In the genomic region with DNA sequence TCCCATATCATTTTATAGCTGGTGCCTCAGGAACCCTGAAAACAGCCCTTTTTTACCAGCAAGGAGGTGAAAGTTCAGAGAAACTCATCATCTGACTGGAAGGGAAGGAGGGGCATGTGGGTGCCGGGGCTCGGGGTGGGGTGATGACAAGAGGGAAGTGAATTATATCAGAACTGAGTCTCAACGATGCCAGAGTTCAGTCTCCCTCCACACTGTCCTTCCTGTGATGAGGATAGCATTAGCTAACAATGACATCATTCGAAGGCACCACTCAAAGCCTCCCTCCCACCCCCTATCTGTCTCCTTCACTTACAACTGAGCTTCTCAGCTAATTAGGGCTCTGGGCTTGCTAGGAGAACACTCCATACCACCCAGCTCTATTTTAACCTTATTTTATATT, we compare ENCODE assay signal across 17 mouse cellular contexts. TPM values are rescaled to one million over a fixed set of nuclear protein-coding genes. Genes with fewer than 3 reads are reported as not detected.
DNase-seq lines count a peak whose midpoint lies in the region; ATAC-seq lines count a peak whose summit lies in the region.
"Had no signal": no experiment of that assay in that cellular context is flagged by ENCODE, and none has a peak within 500 bp of the region (broad histone marks: within the 10 kb centered on the region; RNA-seq: fewer than 3 reads in every experiment).

No protein-coding gene starts in this region.

- no peak overlapping the region for H3K4me3 ChIP-seq in heart, embryonic 13.5 days
- no peak overlapping the region for H3K4me3 ChIP-seq in liver, embryonic 16.5 days (ENCODE audit: low read depth, low read length)
- H3K4me3 ChIP-seq in brown adipose tissue, adult 24 weeks (ENCODE audit: insufficient read depth, low read depth, low read length) = no peak overlapping the region
- H3K4me3 ChIP-seq in megakaryocyte, embryonic 14.5 days (replicated peaks) = peak overlapping the region; percentile 53
- H3K4me3 ChIP-seq: limb, embryonic 12.5 days; midbrain, embryonic 13.5 days; neural tube, embryonic 15.5 days had no signal

- H3K4me2 ChIP-seq in heart, embryonic 13.5 days = no peak overlapping the region
- H3K4me2 ChIP-seq in liver, embryonic 16.5 days (ENCODE audit: low read depth, low read length) = no peak overlapping the region
- H3K4me2 ChIP-seq: limb, embryonic 12.5 days; midbrain, embryonic 13.5 days; neural tube, embryonic 15.5 days had no signal

- WGBS in heart, embryonic 13.5 days = 29% methylated on average over 4 of the region's 4 CpGs
- WGBS in liver, embryonic 16.5 days (ENCODE audit: insufficient replicate concordance) = 29% methylated on average over 4 of the region's 4 CpGs

- no peaks in the 10 kb centered on the region for H3K9me3 ChIP-seq in heart, embryonic 13.5 days
- no peaks in the 10 kb centered on the region for H3K9me3 ChIP-seq in liver, embryonic 16.5 days (replicated peaks; ENCODE audit: control insufficient read depth, low read length)
- no peaks in the 10 kb centered on the region for H3K9me3 ChIP-seq in megakaryocyte, embryonic 14.5 days
- H3K9me3 ChIP-seq: limb, embryonic 12.5 days; midbrain, embryonic 13.5 days; neural tube, embryonic 15.5 days had no signal

- H3K27ac ChIP-seq in heart, embryonic 13.5 days (replicated peaks) = peak overlapping the region; percentile 25; the same call in 1 of the 2 replicates
- peak overlapping the region; percentile 45; the same call in 1 of the 2 replicates for H3K27ac ChIP-seq in liver, embryonic 16.5 days (ENCODE audit: low read length)
- H3K27ac ChIP-seq in brown adipose tissue, adult 24 weeks (replicated peaks; ENCODE audit: low read depth, low read length) = peak overlapping the region; percentile 78
- H3K27ac ChIP-seq: limb, embryonic 12.5 days had no signal

- no peak for DNase-seq in heart, adult 11 months
- DNase-seq in liver = no peak
- DNase-seq in spleen, postnatal 36 days (ENCODE audit: low spot score in 2 of 2) = no peak
- DNase-seq in thymus, postnatal 25 days = no peak
- DNase-seq: right cerebral cortex, postnatal 4 days; thymus, adult 18-20 months had no signal

- peaks cover 74% of the 10 kb centered on the region for H3K4me1 ChIP-seq in heart, embryonic 13.5 days
- H3K4me1 ChIP-seq in liver, embryonic 16.5 days (ENCODE audit: control insufficient read depth, low read depth, low read length) = peaks cover 44% of the 10 kb centered on the region
- peaks cover 66% of the 10 kb centered on the region for H3K4me1 ChIP-seq in brown adipose tissue, adult 24 weeks (ENCODE audit: control insufficient read depth, insufficient read depth, insufficient read length, low read length)
- peaks cover 91% of the 10 kb centered on the region for H3K4me1 ChIP-seq in megakaryocyte, embryonic 14.5 days

- ATAC-seq in heart, embryonic 13.5 days (ENCODE audit: extremely low read depth, insufficient number of reproducible peaks, low FRiP score, low TSS enrichment) = no peak
- ATAC-seq in liver, embryonic 16.5 days (ENCODE audit: low read depth) = 0 out of 2 replicates have a peak, but pooled peaks have one; percentile 4
- ATAC-seq: forebrain, embryonic 16.5 days; hindbrain, embryonic 16.5 days; midbrain, embryonic 13.5 days had no signal

- no peaks in the 10 kb centered on the region for H3K27me3 ChIP-seq in heart, embryonic 13.5 days (replicated peaks)
- H3K27me3 ChIP-seq in liver, embryonic 16.5 days (ENCODE audit: control insufficient read depth, insufficient read depth, low read depth, low read length) = no peaks in the 10 kb centered on the region
- no peaks in the 10 kb centered on the region for H3K27me3 ChIP-seq in megakaryocyte, embryonic 14.5 days (replicated peaks)
- H3K27me3 ChIP-seq: limb, embryonic 12.5 days had no signal

- no peak overlapping the region for H3K9ac ChIP-seq in heart, embryonic 13.5 days
- no peak overlapping the region for H3K9ac ChIP-seq in liver, embryonic 16.5 days (ENCODE audit: low read depth, low read length)
- H3K9ac ChIP-seq: limb, embryonic 12.5 days; midbrain, embryonic 13.5 days; neural tube, embryonic 15.5 days had no signal

- peaks cover 19% of the 10 kb centered on the region for H3K36me3 ChIP-seq in heart, embryonic 13.5 days
- 0 out of 2 replicates have a peak, but pooled peaks cover 6% of the 10 kb centered on the region for H3K36me3 ChIP-seq in liver, embryonic 16.5 days (ENCODE audit: control insufficient read depth, insufficient read depth)
- peaks cover 70% of the 10 kb centered on the region for H3K36me3 ChIP-seq in megakaryocyte, embryonic 14.5 days (replicated peaks; ENCODE audit: low read length)

RNA-seq across cellular contexts. Expression of a gene that starts 6.8 kb away (rescaled TPM):
- 40.8 and 42.8 TPM in 2 replicates for polyA plus RNA-seq in heart, embryonic 13.5 days (2015; fragmentation: Nextera tagmentation; extraction: Ambion mirVana)
- 15.9 and 16.3 TPM in 2 replicates for polyA plus RNA-seq in liver, embryonic 16.5 days (2015; fragmentation: Nextera tagmentation; extraction: Ambion mirVana)
- polyA plus RNA-seq in brown adipose tissue, adult 24 weeks (2012; ENCODE audit: insufficient read depth, insufficient read length, missing spikeins) = 20.5 and 22.4 TPM in 2 replicates
- polyA plus RNA-seq in megakaryocyte, embryonic 14.5 days (2012; ENCODE audit: insufficient read depth, low replicate concordance) = 15.3 and 16.3 TPM in 2 replicates

RNA-seq across cellular contexts. Expression of a gene that starts 31.8 kb away (rescaled TPM):
- 37.6 and 46.4 TPM in 2 replicates for polyA plus RNA-seq in heart, embryonic 13.5 days (2015; fragmentation: Nextera tagmentation; extraction: Ambion mirVana)
- polyA plus RNA-seq in liver, embryonic 16.5 days (2015; fragmentation: Nextera tagmentation; extraction: Ambion mirVana) = 37.9 and 47.2 TPM in 2 replicates
- polyA plus RNA-seq in brown adipose tissue, adult 24 weeks (2012; ENCODE audit: insufficient read depth, insufficient read length, missing spikeins) = 12.3 and 12.6 TPM in 2 replicates
- polyA plus RNA-seq in megakaryocyte, embryonic 14.5 days (2012; ENCODE audit: insufficient read depth, low replicate concordance) = 55.8 and 62.9 TPM in 2 replicates

RNA-seq across cellular contexts. Expression of a gene that starts 49.0 kb away (rescaled TPM):
- 0.16 TPM in 1 of 2 replicates, not detected in the other for polyA plus RNA-seq in heart, embryonic 13.5 days (2015; fragmentation: Nextera tagmentation; extraction: Ambion mirVana)
- not detected in 2 replicates for polyA plus RNA-seq in liver, embryonic 16.5 days (2015; fragmentation: Nextera tagmentation; extraction: Ambion mirVana)
- polyA plus RNA-seq in brown adipose tissue, adult 24 weeks (2012; ENCODE audit: insufficient read depth, insufficient read length, missing spikeins) = not detected in 2 replicates
- polyA plus RNA-seq in megakaryocyte, embryonic 14.5 days (2012; ENCODE audit: insufficient read depth, low replicate concordance) = not detected in 2 replicates
- polyA plus RNA-seq: gonadal fat pad, adult 2 months; large intestine, adult 2 months had no signal

Comparison
In these comparisons a context has a peak if more than half of its experiments do, and no peak if none do; other contexts are left out.
1. H3K27ac ChIP-seq: peak in every context shown above with its lines; median percentile 78 in brown adipose tissue, adult 24 weeks; 45 in liver, embryonic 16.5 days; 25 in heart, embryonic 13.5 days.